Mouse (Mus musculus) forelimb bud, embryonic 11.5 days (tissue): ENCODE data around the gene Hsd17b1.

ENCODE experiments used
- DNase-seq: peaks from one replicate; pipeline ENCODE4 v3.0.0-alpha.2; 2012; ENCODE audit warnings: low read depth, low spot score

Hsd17b1 gene

GRCm38 (mm10) chr11:101078121-101078520 lies at the start of gene Hsd17b1:
TSS of gene Hsd17b1 (plus strand) at chr11:101078411.
- no peak for DNase-seq

- no peak for DNase-seq
These were observed 48.9 kb upstream of the Hsd17b1 start for GRCm38 (mm10) chr11:101029320-101029719.

- no peak for DNase-seq
These were observed 47.9 kb upstream of the Hsd17b1 start for GRCm38 (mm10) chr11:101030136-101030807.

- DNase-seq: no peak
These were observed 47.4 kb upstream of the Hsd17b1 start for GRCm38 (mm10) chr11:101030808-101031156.

- DNase-seq: no peak
These were observed 46.7 kb upstream of the Hsd17b1 start for GRCm38 (mm10) chr11:101031470-101031869.

GRCm38 (mm10) chr11:101033856-101034500 lies 44.2 kb upstream of the Hsd17b1 start:
- no peak for DNase-seq

- no peak for DNase-seq
These were observed 43.4 kb upstream of the Hsd17b1 start for GRCm38 (mm10) chr11:101034614-101035327.

- no peak for DNase-seq
These were observed 42.9 kb upstream of the Hsd17b1 start for GRCm38 (mm10) chr11:101035328-101035695.

GRCm38 (mm10) chr11:101037795-101038194 lies 40.4 kb upstream of the Hsd17b1 start:
- DNase-seq: no peak

- DNase-seq: no peak
These were observed 32.4 kb upstream of the Hsd17b1 start for GRCm38 (mm10) chr11:101045826-101046225.

- no peak for DNase-seq
These were observed 31.8 kb upstream of the Hsd17b1 start for GRCm38 (mm10) chr11:101046440-101046839.

- DNase-seq: no peak
These were observed 30.7 kb upstream of the Hsd17b1 start for GRCm38 (mm10) chr11:101047502-101047901.

- no peak for DNase-seq
These were observed 27.9 kb upstream of the Hsd17b1 start for GRCm38 (mm10) chr11:101050359-101050758.

GRCm38 (mm10) chr11:101051051-101051493 lies 27.1 kb upstream of the Hsd17b1 start:
- DNase-seq: no peak

GRCm38 (mm10) chr11:101051617-101052016 lies 26.6 kb upstream of the Hsd17b1 start:
- DNase-seq: no peak

GRCm38 (mm10) chr11:101052751-101053473 lies 25.3 kb upstream of the Hsd17b1 start:
- no peak for DNase-seq

GRCm38 (mm10) chr11:101053974-101054373 lies 24.2 kb upstream of the Hsd17b1 start:
- no peak for DNase-seq

GRCm38 (mm10) chr11:101055418-101055817 lies 22.8 kb upstream of the Hsd17b1 start:
- no peak for DNase-seq

GRCm38 (mm10) chr11:101056885-101057284 lies 21.3 kb upstream of the Hsd17b1 start:
- no peak for DNase-seq

GRCm38 (mm10) chr11:101057860-101058259 lies 20.4 kb upstream of the Hsd17b1 start:
- peak; percentile 76 for DNase-seq

- DNase-seq: no peak
These were observed 19.5 kb upstream of the Hsd17b1 start for GRCm38 (mm10) chr11:101058726-101059125.

GRCm38 (mm10) chr11:101059473-101059872 lies 18.7 kb upstream of the Hsd17b1 start:
- no peak for DNase-seq
